Mouse (Mus musculus) hematopoietic multipotent progenitor cell, adult 10-12 weeks (in vitro differentiated cells): ENCODE data around the gene Gm20521. TPM values are rescaled to one million over a fixed set of nuclear protein-coding genes. Genes with fewer than 3 reads are reported as not detected.

Experiments
- polyA plus RNA-seq: library from polyadenylated mRNA; stranded (reverse); fragments of >175 nt; gene quantifications from 2 replicates; pipeline ENCODE4 v1.2.3, GENCODE M21; 2012; ENCODE audit warnings: low replicate concordance

The Gm20521 gene
- polyA plus RNA-seq, result 2.2 and 6.6 TPM in 2 replicates

GRCm38 (mm10) chr14:54883154-54884021, at the start of gene Gm20521, which contains the start of gene Bcl2l2:
Gm20521 (plus strand) TSS chr14:54883441.
Bcl2l2 (plus strand) TSS chr14:54883377.

GRCm38 (mm10) chr14:54870861-54871260, 12.4 kb upstream of the Gm20521 start, which contains the start of gene Homez:
Homez (minus strand) TSS chr14:54870961.

DNA sequence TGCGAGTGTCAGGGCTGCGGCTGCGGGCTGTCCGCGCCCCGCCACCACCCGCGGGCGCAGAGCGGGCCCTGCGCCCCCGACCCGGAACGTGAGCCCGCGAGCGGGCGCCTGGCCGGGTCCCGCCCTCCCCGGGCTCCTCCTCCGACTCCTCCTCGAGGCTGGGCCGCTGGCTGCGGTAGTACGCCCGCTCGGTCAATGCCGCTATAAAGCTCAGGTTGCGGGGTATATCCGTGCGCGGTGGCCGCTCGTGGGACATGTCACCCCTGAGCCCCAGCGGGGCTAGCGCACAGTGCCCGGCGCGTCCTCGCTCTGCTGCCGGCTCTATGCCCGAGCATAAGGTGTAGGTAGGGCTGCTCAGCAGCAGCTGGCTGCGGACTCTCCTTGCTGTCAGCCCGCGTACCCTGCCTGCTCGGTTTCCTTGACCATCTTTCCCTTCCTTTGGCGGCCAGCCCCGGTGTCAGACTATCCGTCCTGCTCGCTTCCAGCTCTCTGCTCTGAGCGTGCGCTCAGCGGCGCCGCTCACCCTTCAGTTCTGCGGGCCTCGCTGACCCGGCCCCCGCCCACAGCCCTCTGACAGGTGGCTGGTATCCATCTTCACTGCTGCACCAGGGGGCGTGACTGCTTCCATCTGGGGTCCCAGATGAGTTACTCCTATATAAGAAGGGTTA, 6.1 kb upstream of the Gm20521 start, which contains the start of gene Ppp1r3e:
Gene Ppp1r3e (minus strand): TSS at position 503 of the 668 bp plus-strand sequence.

GRCm38 (mm10) chr14:54892200-54892599, 9.0 kb downstream of the Gm20521 start, which contains the start of gene Pabpn1:
Pabpn1 (plus strand) TSS chr14:54892500.

DNA sequence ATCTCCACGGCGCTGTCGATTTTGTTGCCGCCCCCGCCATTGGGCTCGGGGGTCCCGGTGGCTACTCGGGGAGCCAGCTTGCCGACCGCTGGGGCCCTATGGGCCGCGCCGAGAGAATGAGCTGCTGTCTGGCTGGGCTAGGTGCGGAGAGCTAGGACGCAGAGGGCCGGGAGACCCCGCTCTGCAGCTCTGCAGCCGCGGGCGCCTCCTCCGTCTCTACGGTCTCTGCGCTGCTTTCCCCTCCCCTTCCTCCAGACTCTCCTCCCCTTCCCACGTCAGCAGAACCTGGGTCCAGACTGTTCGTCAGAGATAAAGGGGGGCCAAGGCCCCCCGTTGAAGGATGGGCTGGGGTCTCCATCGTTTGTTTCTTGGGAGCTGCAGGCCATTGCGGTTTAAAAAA, 29.6 kb downstream of the Gm20521 start, which contains the start of gene Slc22a17:
Gene Slc22a17 (minus strand): TSS at position 247 of the 400 bp plus-strand sequence.

GRCm38 (mm10) chr14:54925349-54926342, 42.4 kb downstream of the Gm20521 start, which contains the start of gene Efs:
Efs (minus strand) TSS chr14:54926126.

GRCm38 (mm10) chr14:54932645-54933150, 49.5 kb downstream of the Gm20521 start, which contains the start of gene Il25:
Il25 (plus strand) TSS chr14:54932695.

DNA sequence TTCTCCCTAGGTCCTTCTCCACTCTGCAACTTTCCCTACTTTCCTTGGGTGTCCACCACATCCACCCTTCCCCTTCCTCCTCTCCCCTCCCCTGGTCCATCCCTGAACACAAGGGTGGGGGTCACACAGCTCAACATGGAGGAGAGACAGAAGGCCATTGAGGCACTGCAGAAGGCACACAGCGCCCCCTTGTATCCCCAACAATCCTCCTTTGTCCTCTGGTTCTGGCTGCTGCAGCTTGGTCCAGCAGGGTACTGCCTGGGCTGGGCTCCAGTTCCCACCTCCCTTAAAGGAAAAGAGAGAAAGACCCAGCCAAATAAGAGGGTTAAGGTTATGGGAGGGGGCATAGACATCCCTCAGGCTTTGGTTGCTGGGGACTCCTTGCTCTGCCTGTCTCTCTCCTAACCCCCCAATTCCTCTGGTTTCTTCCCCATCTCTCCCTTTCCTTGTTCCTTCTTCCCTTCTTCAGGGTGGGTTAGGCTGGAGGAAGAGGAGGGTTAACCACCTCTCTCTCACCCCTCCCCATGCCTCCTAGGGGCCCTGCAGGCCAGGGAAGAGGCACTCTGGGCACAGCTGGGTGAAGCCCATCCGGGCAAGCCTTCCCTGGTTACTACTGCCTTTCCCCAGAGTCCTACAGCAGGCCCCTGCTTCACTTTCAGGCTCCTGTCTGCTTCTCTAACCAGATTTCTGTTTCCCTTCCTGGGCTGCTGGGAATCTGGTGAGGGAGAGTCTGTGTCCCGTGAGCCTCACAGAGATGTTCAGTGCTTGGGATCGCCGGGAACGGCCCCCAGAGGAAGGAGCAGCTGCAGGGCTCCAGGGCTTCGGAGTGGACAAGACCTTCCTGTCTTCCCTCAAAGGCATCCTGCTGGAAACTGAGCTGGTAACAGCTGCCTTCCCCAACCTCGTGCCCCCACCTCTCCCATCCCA, 52.9 kb downstream of the Gm20521 start, which contains the start of gene Cmtm5:
Gene Cmtm5 (plus strand): TSS at position 358 of the 927 bp plus-strand sequence.

Other genes starting within 250 kb of the Gm20521 start
- gene Gm17606, start 242.5 kb upstream of the Gm20521 start, polyA plus RNA-seq, result not detected in 2 replicates
- gene Cdh24, start 242.1 kb upstream of the Gm20521 start, polyA plus RNA-seq, result 3.0 and 6.9 TPM in 2 replicates
- gene 1700123O20Rik, start 197.2 kb upstream of the Gm20521 start, polyA plus RNA-seq, result 29.2 and 79.7 TPM in 2 replicates
- gene Acin1, start 196.5 kb upstream of the Gm20521 start, polyA plus RNA-seq, result 401 and 647 TPM in 2 replicates
- not detected in 2 replicates for gene Gm29776, start 184.6 kb upstream of the Gm20521 start, polyA plus RNA-seq
- gene Cebpe, start 171.3 kb upstream of the Gm20521 start, polyA plus RNA-seq, result 4.6 and 20.0 TPM in 2 replicates
- 12.8 and 14.2 TPM in 2 replicates for gene Slc7a8, start 101.5 kb upstream of the Gm20521 start, polyA plus RNA-seq
- gene Rnf212b, start 69.3 kb upstream of the Gm20521 start, polyA plus RNA-seq, result not detected in 2 replicates
- 1.7 and 3.1 TPM in 2 replicates for gene Homez, start 12.5 kb upstream of the Gm20521 start, polyA plus RNA-seq
- 0.82 and 2.3 TPM in 2 replicates for gene Ppp1r3e, start 5.9 kb upstream of the Gm20521 start, polyA plus RNA-seq
- gene Bcl2l2, start 64 bp upstream of the Gm20521 start, polyA plus RNA-seq, result 24.0 and 71.9 TPM in 2 replicates
- 167 and 309 TPM in 2 replicates for gene Pabpn1, start 9.1 kb downstream of the Gm20521 start, polyA plus RNA-seq
- gene Slc22a17, start 29.7 kb downstream of the Gm20521 start, polyA plus RNA-seq, result 7.8 and 15.8 TPM in 2 replicates
- 0.06 TPM in 1 of 2 replicates, not detected in the other for gene Efs, start 42.7 kb downstream of the Gm20521 start, polyA plus RNA-seq
- gene Il25, start 49.3 kb downstream of the Gm20521 start, polyA plus RNA-seq, result not detected in 2 replicates
- not detected in 2 replicates for gene Cmtm5, start 52.8 kb downstream of the Gm20521 start, polyA plus RNA-seq
- gene Myh6, start 83.5 kb downstream of the Gm20521 start, polyA plus RNA-seq, result not detected in 2 replicates
- gene Gm17428, start 93.5 kb downstream of the Gm20521 start, polyA plus RNA-seq, result not detected in 2 replicates
- 0.16 TPM in 1 of 2 replicates, not detected in the other for gene Myh7, start 111.2 kb downstream of the Gm20521 start, polyA plus RNA-seq
- 29.2 and 46.7 TPM in 2 replicates for gene Ngdn, start 132.0 kb downstream of the Gm20521 start, polyA plus RNA-seq
- gene Zfhx2, start 208.9 kb downstream of the Gm20521 start, polyA plus RNA-seq, result 26.3 and 73.3 TPM in 2 replicates
- 2.9 and 3.8 TPM in 2 replicates for gene Thtpa, start 211.3 kb downstream of the Gm20521 start, polyA plus RNA-seq
- 38.2 and 39.8 TPM in 2 replicates for gene Ap1g2, start 223.2 kb downstream of the Gm20521 start, polyA plus RNA-seq
- gene Jph4, start 233.5 kb downstream of the Gm20521 start, polyA plus RNA-seq, result 0.03 and 0.09 TPM in 2 replicates